Mouse (Mus musculus): ENCODE results near the gene Cacna1i. TPM values are rescaled to one million over a fixed set of nuclear protein-coding genes. Genes with fewer than 3 reads are reported as not detected.

Gene Cacna1i
- total RNA-seq, 2 experiments from 2014 or later, result 0.36 TPM; not detected in 1

GRCm38 (mm10) chr15:80373219-80373964 lies 86.4 kb downstream of the Cacna1i start:
- intact Hi-C loops (cut with DNase I), result no loop called here
- DNase-seq (ENCODE audit: low spot score), result no peak

GRCm38 (mm10) chr15:80374854-80375253 lies 87.8 kb downstream of the Cacna1i start:
- intact Hi-C loops (cut with DNase I), result no loop called here

DNA sequence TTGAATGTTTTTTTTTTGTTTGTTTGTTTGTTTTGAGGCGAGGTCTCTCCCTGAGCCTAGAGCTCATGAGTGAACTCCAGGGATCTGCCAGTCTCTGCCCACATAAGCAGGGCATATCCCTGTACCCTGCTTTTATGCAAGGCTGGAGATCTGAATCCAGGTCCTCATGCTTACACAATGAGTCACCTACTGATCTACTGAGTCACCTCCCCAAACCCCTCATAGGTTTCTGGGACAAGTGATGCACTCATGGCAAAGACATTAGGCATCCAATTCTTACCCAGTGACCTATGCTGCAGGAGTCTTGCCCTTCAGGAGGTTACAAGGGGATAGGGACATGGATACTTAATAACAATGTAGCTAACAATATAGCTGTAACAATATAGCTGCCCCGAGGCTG lies 100.1 kb downstream of the Cacna1i start:
- DNase-seq (ENCODE audit: low spot score), result no peak
- intact Hi-C loops (cut with DNase I), result no loop called here

More at GRCm38 (mm10) chr15:80374854-80375253, 87.8 kb downstream of the Cacna1i start:
- DNase-seq (ENCODE audit: low spot score), result no peak

GRCm38 (mm10) chr15:80391791-80392190 lies 104.8 kb downstream of the Cacna1i start:
- intact Hi-C loops (cut with DNase I), result no loop called here
- no peak for DNase-seq (ENCODE audit: low spot score)

GRCm38 (mm10) chr15:80395035-80395434 lies 108.0 kb downstream of the Cacna1i start:
- DNase-seq (ENCODE audit: low spot score), result no peak
- intact Hi-C loops (cut with DNase I), result no loop called here

DNA sequence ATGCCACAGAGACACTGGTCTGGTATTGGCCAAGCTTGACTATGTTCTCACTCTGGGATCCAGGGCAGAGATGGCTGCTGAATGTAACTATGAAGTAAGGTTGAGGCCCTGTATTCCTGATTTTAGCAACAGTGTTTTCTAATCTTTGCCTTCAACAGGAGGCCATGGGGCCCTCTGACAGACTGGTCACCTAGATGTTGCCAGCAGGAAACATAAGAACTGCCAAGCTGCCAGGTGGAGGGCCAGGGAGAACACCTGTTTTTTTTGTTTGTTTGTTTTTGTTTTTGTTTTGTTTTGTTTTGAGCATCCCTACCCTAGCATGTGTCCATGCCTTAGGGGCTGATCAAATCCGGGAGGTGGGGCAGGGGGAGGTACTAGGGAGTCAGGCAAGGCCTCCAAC lies 112.4 kb downstream of the Cacna1i start:
- intact Hi-C loops (cut with DNase I), result no loop called here
- no peak for DNase-seq (ENCODE audit: low spot score)

- DNase-seq (ENCODE audit: low spot score), result no peak
- intact Hi-C loops (cut with DNase I), result no loop called here
Measured at GRCm38 (mm10) chr15:80401387-80401898, 114.4 kb downstream of the Cacna1i start.

DNA sequence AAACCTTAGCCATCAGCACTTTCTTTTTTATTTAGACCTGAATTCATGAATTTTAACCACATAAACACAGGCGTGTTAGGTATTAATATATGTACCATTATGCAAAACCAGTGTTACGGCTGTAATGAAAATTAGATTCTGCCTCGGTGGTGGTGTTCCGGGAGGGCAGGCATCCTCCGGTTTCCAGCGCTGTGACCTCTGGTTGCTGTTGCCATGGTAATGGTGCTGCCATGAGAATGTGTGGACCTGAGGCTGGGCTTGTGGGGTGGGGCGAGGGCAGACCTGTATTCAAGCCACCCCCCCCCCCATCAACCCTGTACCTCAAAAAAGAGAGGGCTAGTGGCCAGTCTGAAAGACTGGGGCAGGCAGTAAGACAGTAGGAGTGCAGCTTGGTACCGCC lies 114.9 kb downstream of the Cacna1i start:
- no peak for DNase-seq (ENCODE audit: low spot score)
- intact Hi-C loops (cut with DNase I), result no loop called here

DNA sequence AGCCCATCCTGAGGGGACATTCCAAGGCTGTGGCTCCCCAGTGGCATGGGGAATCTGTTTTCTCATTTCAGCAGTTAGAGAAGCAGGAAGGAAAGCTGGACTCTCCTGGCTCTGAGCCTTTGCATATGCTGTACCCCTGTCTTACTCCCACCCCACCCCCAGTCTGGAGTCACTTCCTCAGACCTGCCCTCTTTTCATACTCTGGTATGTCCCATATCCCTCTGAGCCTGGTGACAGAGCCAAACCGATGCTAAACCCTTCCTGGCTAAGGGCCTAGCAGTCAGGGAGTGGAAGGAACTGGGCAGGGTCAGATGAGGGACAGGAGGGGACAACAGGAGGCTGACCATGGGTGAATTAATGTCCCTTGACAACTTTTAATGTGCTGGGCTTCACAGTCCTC lies 120.8 kb downstream of the Cacna1i start:
- DNase-seq (ENCODE audit: low spot score), result peak; percentile 7
- intact Hi-C loops (cut with DNase I), result no loop called here

DNA sequence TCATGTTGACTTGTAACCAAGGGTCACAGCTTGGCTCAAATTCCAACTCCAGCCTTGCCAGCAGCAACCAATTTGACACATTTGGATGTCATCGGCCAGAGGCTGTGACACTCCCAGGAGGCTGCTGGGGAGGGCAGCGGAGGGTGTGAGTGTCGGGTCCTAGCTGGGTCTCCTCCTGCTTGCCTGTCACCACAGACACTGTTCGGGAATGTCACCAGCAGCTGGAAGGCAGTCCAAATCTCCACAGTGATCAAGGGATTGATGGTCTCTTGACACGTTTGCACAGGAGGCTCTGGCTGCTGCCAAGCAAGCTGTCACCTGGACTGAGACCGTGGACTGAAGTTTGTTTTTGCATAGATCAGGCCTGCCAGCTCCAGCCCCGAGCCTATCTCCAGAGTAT lies 123.6 kb downstream of the Cacna1i start:
- DNase-seq (ENCODE audit: low spot score), result no peak
- intact Hi-C loops (cut with DNase I), result no loop called here

- intact Hi-C loops (cut with DNase I), result no loop called here
- no peak for DNase-seq (ENCODE audit: low spot score)
Measured at GRCm38 (mm10) chr15:80413070-80413469, 126.0 kb downstream of the Cacna1i start.

- no peak for DNase-seq (ENCODE audit: low spot score)
- intact Hi-C loops (cut with DNase I), result no loop called here
Measured at GRCm38 (mm10) chr15:80413988-80414721, 127.1 kb downstream of the Cacna1i start.

- intact Hi-C loops (cut with DNase I), result no loop called here
Measured at GRCm38 (mm10) chr15:80415132-80415531, 128.1 kb downstream of the Cacna1i start.

DNA sequence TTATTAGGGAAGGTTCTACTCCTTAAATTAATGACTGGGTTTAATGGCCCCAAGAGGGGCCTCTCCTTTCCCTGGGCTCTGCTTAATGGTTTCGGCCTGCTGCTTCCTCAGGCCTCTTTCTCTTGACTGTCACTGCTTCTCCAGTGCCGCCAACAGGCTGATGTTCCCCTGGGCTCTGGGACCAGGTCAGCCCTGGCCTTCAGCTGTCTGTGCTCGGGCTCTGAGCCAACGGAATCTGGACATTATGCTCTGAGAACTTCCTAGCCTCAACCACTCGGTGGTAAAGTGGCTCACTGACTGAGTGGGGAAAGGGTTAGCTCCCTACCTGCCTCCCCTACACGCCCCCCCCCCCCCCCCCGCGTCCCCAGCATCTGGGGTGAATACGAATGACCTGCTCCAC lies 130.0 kb downstream of the Cacna1i start:
- DNase-seq (ENCODE audit: low spot score), result no peak
- intact Hi-C loops (cut with DNase I), result no loop called here

More at GRCm38 (mm10) chr15:80415132-80415531, 128.1 kb downstream of the Cacna1i start:
- no peak for DNase-seq (ENCODE audit: low spot score)

DNA sequence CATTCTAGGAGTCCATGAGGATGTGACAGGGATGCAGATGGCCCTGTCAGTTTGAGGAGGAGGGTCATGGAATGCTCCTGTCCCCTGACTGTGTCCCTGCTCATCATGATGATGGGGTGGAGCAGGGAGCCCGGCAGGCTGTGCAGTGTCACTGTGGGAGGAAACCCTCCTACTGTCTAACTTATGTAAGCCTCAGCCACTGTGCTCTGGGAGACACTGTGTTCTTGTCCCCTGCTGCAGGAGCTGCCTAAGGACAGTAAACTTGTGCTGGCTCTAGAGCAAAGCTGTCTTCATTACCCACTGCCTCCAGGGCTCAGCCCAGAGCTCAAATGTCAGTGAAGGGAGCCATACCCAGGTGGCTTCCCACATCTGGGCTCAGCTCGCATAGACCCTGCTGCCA lies 131.1 kb downstream of the Cacna1i start:
- DNase-seq (ENCODE audit: low spot score), result no peak
- intact Hi-C loops (cut with DNase I), result no loop called here

DNA sequence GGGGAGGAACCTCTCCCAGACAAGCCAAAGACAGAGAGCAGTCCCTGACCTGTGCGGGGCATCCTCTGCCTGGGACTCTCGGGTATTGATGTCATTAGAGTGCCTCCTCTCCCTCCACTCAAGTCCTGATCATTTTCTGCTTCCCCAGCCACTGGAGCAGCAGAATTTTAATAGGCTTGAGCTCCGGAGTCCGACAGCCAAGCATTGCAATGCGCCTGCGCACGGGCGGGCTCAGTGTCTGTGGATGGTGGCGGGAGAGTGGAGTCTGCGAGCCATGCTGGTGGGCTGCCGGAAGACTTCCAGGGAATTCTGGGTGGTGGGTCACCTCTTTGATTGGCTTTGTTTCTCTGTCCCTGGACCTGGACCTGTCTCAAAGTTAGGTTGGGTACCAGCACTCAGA lies 143.3 kb downstream of the Cacna1i start:
- intact Hi-C loops (cut with DNase I), result no loop called here
- no peak for DNase-seq (ENCODE audit: low spot score)

- intact Hi-C loops (cut with DNase I), result no loop called here
- DNase-seq (ENCODE audit: low spot score), result no peak
Measured at GRCm38 (mm10) chr15:80436961-80437360, 149.9 kb downstream of the Cacna1i start.

DNA sequence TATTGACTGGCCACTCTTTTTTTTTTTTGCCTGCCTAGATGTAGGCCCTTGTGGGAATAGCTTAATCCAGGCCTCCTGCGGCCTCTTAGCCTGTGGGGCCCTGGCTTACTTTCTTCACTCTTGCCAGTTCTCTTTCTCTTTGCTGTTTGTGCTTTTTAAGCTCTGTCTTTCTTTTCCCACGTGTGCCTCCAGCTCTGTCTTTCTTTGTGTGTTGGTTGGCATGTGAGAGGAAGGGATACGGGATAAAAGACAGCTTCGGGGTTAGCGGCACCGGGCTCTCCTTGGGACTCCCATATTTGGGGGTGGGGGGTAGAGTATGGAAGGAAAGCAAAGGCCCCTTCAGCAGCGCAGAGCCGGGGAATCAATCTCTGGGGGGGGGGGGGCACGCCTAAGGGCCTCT lies 151.0 kb downstream of the Cacna1i start:
- intact Hi-C loops (cut with DNase I), result no loop called here
- DNase-seq (ENCODE audit: low spot score), result no peak

DNA sequence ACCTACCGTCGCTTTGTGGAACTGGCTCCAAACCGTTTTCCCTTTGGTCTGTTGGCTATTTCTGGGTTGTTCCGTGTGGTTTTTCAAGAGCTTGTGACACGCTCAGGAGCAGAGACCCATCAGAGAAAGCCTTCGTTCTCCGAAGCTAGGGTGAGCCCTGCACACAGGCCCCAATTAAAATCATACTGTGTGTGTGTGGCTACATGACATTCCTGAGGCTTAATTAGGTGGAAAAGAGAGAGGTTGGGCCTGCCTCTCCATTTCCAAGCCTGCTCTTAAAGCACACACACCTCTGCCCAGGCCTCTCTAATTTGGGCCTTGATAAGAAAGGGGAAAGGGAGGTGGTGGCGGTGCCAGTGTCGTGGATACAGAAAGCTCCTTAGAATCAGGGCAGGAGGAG lies 151.4 kb downstream of the Cacna1i start:
- intact Hi-C loops (cut with DNase I), result no loop called here
- no peak for DNase-seq (ENCODE audit: low spot score)

DNA sequence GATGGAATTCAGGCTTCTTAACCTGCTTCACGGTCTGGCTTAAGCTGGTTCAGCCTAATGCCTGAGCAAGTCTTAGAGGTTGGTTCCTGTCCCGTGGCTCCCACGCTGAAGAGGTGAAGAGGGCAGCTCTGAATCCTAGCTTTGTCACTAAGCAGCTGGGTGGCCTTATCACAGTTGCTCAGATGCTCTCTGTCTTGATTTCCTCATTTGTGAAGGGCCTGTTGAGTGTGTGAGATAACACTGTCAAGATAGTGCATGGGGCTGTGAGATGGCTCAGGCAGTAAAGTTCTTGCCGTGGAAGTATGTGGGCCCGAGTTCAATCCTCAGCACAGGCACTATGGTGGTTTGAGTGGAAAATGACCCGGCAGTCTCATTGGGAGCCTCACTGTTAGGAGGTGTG lies 153.2 kb downstream of the Cacna1i start:
- intact Hi-C loops (cut with DNase I), result no loop called here
- no peak for DNase-seq (ENCODE audit: low spot score)

- intact Hi-C loops (cut with DNase I), result no loop called here
- DNase-seq (ENCODE audit: low spot score), result no peak
Measured at GRCm38 (mm10) chr15:80445956-80446687, 159.1 kb downstream of the Cacna1i start.

All from heart, postnatal 25 days (tissue).